Mouse (Mus musculus): ENCODE measurements around the gene Ttc39b.

Ttc39b gene

DNA sequence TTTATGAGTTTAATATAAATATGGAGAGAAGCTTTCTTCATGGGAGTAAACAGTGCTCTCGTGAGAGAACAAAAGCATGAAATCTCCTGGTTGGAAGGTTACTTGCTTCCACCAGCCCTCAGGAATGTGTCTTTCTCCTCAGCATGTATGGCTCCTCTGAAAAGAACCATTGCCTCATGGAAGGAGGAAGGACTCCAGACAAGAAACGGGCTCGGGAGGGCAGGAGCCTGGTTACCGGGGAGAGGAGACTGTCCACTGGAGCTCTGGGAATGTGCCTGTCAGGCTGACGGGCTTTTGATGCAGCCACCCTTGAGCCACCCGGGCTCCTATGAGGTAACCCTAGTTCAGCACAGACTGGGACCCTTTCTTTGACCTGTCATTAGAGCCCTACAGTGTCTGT, 137.6 kb downstream of the Ttc39b start:
- no peak for DNase-seq (ENCODE audit: low spot score in 2 of 2)

GRCm38 (mm10) chr4:83183288-83183930, 140.6 kb downstream of the Ttc39b start:
- DNase-seq (ENCODE audit: low spot score in 2 of 2): peak; percentile 67 to 80

DNA sequence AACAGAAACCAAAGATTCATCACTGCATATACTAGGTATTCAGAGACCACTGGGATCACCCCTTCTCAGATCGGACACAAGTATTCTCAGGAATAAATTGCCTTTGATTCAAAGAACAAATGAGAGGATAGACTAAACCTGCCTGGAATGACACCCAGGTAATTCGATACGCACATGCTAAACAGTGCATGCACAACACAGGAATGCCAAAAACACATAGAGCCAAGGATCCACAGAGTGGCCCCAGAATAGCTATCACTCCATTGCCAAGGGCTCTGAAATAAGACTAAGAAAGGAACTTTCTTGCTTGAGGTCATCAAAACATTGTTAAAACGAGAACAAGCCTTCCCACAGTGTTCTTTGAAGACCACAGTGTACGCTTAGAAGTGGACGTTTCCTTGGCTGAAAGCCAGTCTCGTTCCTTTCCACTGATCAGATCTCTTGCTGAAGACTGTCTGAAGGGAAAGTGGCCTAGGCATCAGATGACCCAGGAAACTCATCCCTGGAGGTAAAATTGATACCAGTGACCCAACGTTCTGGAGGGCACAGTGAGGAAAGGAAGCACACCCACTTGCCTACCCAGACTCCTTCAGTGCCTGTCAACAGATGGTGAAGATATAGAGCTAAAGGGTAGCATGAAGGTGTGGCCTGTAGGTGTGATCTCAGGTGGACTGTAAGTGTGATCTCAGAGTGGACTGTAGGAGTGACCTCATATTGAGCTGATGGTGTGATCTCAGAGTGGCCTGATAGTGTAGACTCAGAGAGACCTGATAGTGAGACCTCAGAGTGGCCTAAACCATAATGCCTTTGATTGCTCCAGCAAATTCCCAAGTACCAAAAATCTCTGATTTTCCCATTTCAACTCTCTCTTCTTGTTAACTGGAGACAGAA, 141.6 kb downstream of the Ttc39b start:
- no peak for DNase-seq (ENCODE audit: low spot score in 2 of 2)

GRCm38 (mm10) chr4:83177471-83177870, 146.6 kb downstream of the Ttc39b start:
- no peak for DNase-seq (ENCODE audit: low spot score in 2 of 2)

DNA sequence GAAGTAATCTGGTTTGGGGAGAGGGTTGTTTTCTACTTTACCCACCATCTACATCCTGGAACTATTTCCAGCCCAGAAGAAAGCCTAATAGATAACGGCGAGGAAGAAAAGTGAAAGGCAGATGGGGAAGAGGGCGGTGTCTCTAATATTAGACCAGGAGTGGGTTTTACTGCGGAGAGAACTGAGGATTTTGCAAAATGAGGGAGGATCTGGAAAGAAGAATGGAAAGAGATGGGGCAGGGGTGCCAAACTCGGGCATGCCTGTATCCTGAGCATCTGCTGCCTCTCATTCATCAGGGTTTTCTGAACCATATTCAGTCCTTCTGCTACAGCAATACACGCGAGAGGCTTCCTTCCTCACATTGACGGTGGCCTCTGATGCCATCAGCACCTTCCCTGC, 149.1 kb downstream of the Ttc39b start:
- DNase-seq (ENCODE audit: low spot score in 2 of 2): peak in 1 of 2 experiments; percentile 23

- no peak for DNase-seq (ENCODE audit: low spot score in 2 of 2)
Measured at GRCm38 (mm10) chr4:83172278-83172677, 151.8 kb downstream of the Ttc39b start.

GRCm38 (mm10) chr4:83170741-83171140, 153.3 kb downstream of the Ttc39b start:
- DNase-seq (ENCODE audit: low spot score in 2 of 2): no peak
